Mouse (Mus musculus): ENCODE data around the gene Sohlh2. TPM values are rescaled to one million over a fixed set of nuclear protein-coding genes. Genes with fewer than 3 reads are reported as not detected.

The Sohlh2 gene
- polyA plus RNA-seq, 1 experiment from 2014 or later, result not detected

DNA sequence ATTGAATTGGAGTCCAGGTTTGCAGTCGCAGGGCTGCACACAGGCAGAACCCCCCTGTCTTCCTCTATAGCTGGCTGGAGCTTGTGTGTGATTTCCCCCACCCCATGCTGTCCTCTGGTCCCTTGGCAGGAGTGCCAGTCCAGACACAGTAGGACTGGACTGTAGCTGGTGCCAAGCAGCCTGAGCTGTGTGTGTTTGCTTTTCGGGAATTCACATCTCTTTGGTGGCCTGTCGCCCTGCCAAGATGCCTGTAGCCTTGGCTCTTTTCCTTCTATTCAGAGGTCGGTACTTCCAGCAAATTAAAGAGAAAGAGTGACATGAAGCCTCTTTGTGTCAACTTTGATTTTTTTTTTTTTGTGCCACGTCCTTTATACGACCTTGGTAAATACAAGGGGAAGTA lies 66.7 kb downstream of the Sohlh2 start:
- 0 out of 2 replicates have a peak overlapping the region, but pooled peaks have one; percentile 0 for H3K27ac ChIP-seq
- H3K36me3 ChIP-seq, result peaks cover 39% of the 10 kb centered on the region
- no peaks in the 10 kb centered on the region for H3K9me3 ChIP-seq
- H3K9ac ChIP-seq, result no peak overlapping the region
- no peak overlapping the region for H3K4me2 ChIP-seq
- WGBS, result 62% methylated on average over 6 of the region's 6 CpGs
- H3K27me3 ChIP-seq, result no peaks in the 10 kb centered on the region
- ATAC-seq (ENCODE audit: low FRiP score), result peak; percentile 78
- peaks cover 73% of the 10 kb centered on the region for H3K4me1 ChIP-seq (replicated peaks)
- no peak overlapping the region for H3K4me3 ChIP-seq

DNA sequence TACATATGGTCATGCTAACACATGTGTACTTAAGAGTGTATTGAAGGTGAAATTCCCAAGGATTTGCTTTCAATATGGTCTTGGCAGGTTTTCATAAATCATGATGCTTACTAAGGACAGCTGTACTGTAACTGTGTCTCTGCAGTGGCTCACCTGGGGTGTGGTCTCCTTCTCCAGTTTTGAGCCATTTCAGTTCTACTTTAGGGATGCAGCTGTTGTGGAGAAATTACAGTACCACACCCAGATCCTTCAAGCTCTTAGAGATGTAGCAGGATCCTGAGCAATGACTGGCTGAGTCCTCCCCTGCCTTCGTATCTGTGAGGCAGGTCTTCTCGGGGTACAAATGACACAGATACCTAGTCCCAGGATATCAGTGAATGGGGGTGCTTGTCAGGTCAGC lies 68.8 kb downstream of the Sohlh2 start:
- Histone ChIP-seq H3K9ac (no peak overlapping the region), H3K9me3 (no peaks in the 10 kb centered on the region), H3K4me1 (replicated peaks) (peaks cover 53% of the 10 kb centered on the region), H3K4me2 (no peak overlapping the region), H3K27ac (no peak overlapping the region), H3K4me3 (no peak overlapping the region), H3K27me3 (no peaks in the 10 kb centered on the region), H3K36me3 (peaks cover 51% of the 10 kb centered on the region)
- no peak for ATAC-seq (ENCODE audit: low FRiP score)
- WGBS, result 87% methylated on average over 2 of the region's 2 CpGs

Small RNA genes within 50 kb of the gene (microRNA-seq; reads per million reads assigned to microRNA genes)
- gene Gm22029, result not detected

Other genes starting within 250 kb of the Sohlh2 start
- 2.2 TPM in 2 replicates for gene Ccna1, start 126.5 kb upstream of the Sohlh2 start, polyA plus RNA-seq (2015; fragmentation: Nextera tagmentation; extraction: Ambion mirVana)
- gene Spg20, start 69.9 kb upstream of the Sohlh2 start, polyA plus RNA-seq (2015; fragmentation: Nextera tagmentation; extraction: Ambion mirVana), result 20.0 and 21.7 TPM in 2 replicates
- 0.05 TPM in 1 of 2 replicates, not detected in the other for gene Ccdc169, start 44.7 kb upstream of the Sohlh2 start, polyA plus RNA-seq (2015; fragmentation: Nextera tagmentation; extraction: Ambion mirVana)
- 236 and 257 TPM in 2 replicates for gene Dclk1, start 60.3 kb downstream of the Sohlh2 start, polyA plus RNA-seq (2015; fragmentation: Nextera tagmentation; extraction: Ambion mirVana)